Mouse (Mus musculus): ENCODE measurements at regions not wholly inside any gene's neighbourhood (a gene's known extent, or its start where the extent isn't known, plus 50 kb on each side); places are given as distances from the start of the nearest gene placed in this dataset.

GRCm38 (mm10) chr10:98862712-98863111 lies 51.5 kb upstream of the Atp2b1 start:
- no peak for DNase-seq

GRCm38 (mm10) chr10:98864384-98864783 lies 49.8 kb upstream of the Atp2b1 start:
- DNase-seq, result no peak
